Mouse (Mus musculus) lung, postnatal 0 days (tissue): ENCODE measurements around the gene Rps6ka5.

ENCODE experiments used
- CTCF ChIP-seq: IDR thresholded peaks from 2 replicates; pipeline ENCODE4 v1.5.1; 2016; ENCODE audit warnings: antibody characterized with exemption, mild to moderate bottlenecking
- EP300 ChIP-seq: IDR thresholded peaks from 2 replicates; pipeline ENCODE4 v1.6.1; 2016; ENCODE audit warnings: antibody characterized with exemption, mild to moderate bottlenecking, control low read depth

GRCm38 (mm10) chr12:100735156-100735555 is 8.4 kb upstream of the Rps6ka5 start:
- TF ChIP-seq CTCF (no peak), EP300 (no peak)
